Comparison of ENCODE assay signal across 9 mouse cellular contexts in the genomic region with DNA sequence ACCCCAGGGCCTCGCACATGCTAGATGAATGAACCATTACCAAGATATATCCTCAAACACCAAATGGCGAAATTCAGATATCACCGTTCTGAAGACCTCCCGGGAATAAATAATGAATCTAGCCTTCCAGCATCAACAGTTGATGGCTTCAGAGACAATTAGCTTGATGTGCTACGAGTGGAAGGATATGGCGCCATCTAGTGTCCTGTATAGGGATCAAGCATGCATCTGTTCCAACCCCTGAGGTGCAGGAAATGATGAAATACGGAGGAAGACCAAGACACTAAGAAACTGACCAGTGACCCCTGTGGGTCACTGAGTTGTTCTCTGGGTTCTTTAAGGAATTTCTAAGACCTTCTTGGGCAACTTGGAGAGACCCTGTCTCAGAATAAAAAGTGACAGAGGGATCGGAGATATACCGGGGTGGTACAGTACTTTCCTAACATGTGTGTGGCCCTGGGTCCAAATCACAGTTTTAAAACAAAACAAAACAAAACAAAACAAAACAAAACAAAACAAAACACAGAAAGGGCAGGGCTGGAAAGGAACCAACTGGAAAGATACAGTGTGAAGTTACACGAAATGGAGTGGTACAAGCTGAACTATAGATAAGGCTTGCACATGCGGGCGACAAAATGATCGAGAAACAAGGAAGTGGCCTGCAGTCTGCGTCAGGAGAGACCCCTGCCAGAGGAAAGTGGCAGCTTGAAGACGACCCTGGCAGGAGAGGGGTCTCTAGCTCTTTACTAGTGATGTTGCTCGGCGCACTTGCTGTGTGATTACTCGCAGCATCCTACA. TPM values are rescaled to one million over a fixed set of nuclear protein-coding genes. Genes with fewer than 3 reads are reported as not detected.
DNase-seq lines count a peak whose midpoint lies in the region; ATAC-seq lines count a peak whose summit lies in the region.
"Had no signal": no experiment of that assay in that cellular context is flagged by ENCODE, and none has a peak within 500 bp of the region (broad histone marks: within the 10 kb centered on the region; RNA-seq: fewer than 3 reads in every experiment).

No protein-coding gene starts in this region.

- peak; percentile 60 for ATAC-seq in forebrain, embryonic 14.5 days

- intact Hi-C loops in left cerebral cortex, postnatal 10 days (cut with DNase I), result loop anchor here (10.0 kb wide), 1 partner anchor 232 kb away; no protein-coding TSS in a partner anchor

- H3K9me3 ChIP-seq in forebrain, embryonic 14.5 days (replicated peaks; ENCODE audit: control insufficient read depth, low read length), result no peaks in the 10 kb centered on the region
- H3K9me3 ChIP-seq: embryonic facial prominence, embryonic 12.5 days had no signal

- H3K4me1 ChIP-seq in forebrain, embryonic 14.5 days (ENCODE audit: control insufficient read depth, insufficient read depth, low read length), result peaks cover 3% of the 10 kb centered on the region; the same call in 1 of the 2 replicates

- DNase-seq in ovary, postnatal 10 days (ENCODE audit: low spot score), result peak; percentile 24
- DNase-seq in ovary, adult 18-20 months (ENCODE audit: low spot score), result no peak
- DNase-seq in cerebellum, adult 11 months, result peak; percentile 56
- peak; percentile 93 for DNase-seq in forebrain, embryonic 14.5 days (ENCODE audit: low spot score)
- peak; percentile 58 for DNase-seq in hindlimb bud, embryonic 11.5 days (ENCODE audit: extremely low spot score, low read depth, low spot score)
- DNase-seq in left cerebral cortex, postnatal 10 days (ENCODE audit: extremely low spot score in 1 of 2, low spot score in 2 of 2), result peak; percentile 60 to 80
- peak; percentile 86 for DNase-seq in mesoderm, embryonic 11.5 days (ENCODE audit: low read depth, low spot score)
- peak; percentile 57 to 71 for DNase-seq in spleen, postnatal 4 days (ENCODE audit: low spot score in 2 of 2)

- no peaks in the 10 kb centered on the region for H3K27me3 ChIP-seq in forebrain, embryonic 14.5 days (replicated peaks; ENCODE audit: control insufficient read depth, insufficient read depth, low read length)
- H3K27me3 ChIP-seq: embryonic facial prominence, embryonic 12.5 days had no signal

- H3K4me3 ChIP-seq in forebrain, embryonic 14.5 days (ENCODE audit: low read depth, low read length), result no peak overlapping the region
- H3K4me3 ChIP-seq: embryonic facial prominence, embryonic 12.5 days had no signal

- no peak overlapping the region for H3K9ac ChIP-seq in forebrain, embryonic 14.5 days (ENCODE audit: low read length)
- H3K9ac ChIP-seq: embryonic facial prominence, embryonic 12.5 days had no signal

- no peaks in the 10 kb centered on the region for H3K36me3 ChIP-seq in forebrain, embryonic 14.5 days (ENCODE audit: control insufficient read depth, insufficient read depth, low read length)
- H3K36me3 ChIP-seq: embryonic facial prominence, embryonic 12.5 days had no signal

- no peak overlapping the region for H3K4me2 ChIP-seq in forebrain, embryonic 14.5 days (ENCODE audit: low read length)
- H3K4me2 ChIP-seq: embryonic facial prominence, embryonic 12.5 days had no signal

- 54% methylated on average over 18 of the region's 18 CpGs for WGBS in forebrain, embryonic 14.5 days

- no peak overlapping the region for H3K27ac ChIP-seq in forebrain, embryonic 14.5 days (ENCODE audit: low read depth, low read length)
- H3K27ac ChIP-seq: embryonic facial prominence, embryonic 12.5 days had no signal

RNA-seq across cellular contexts. Expression of gene Trim2, which starts 6.5 kb away (rescaled TPM):
- polyA plus RNA-seq in forebrain, embryonic 14.5 days (2014; fragmentation: Nextera tagmentation; extraction: Ambion mirVana), result 117 and 162 TPM in 2 replicates
- 100 to 1,000 TPM; 186 to 212 TPM for total RNA-seq in left cerebral cortex, postnatal 10 days (2021)
